Mouse (Mus musculus) T-helper 2 cell (primary cell): ENCODE results near the gene Mss51.

Experiments
- in situ Hi-C: fragments of 300-600 bp; cut with MboI, MseI; formaldehyde crosslinking; loops from one replicate; pipeline ENCODE4 v1.15.1; 2025; ENCODE audit warnings: high pct_unique_total_duplicates

Gene Mss51

GRCm38 (mm10) chr14:20496603-20497002, at the start of gene Mss51:
Mss51 (minus strand) TSS chr14:20496901.
- in situ Hi-C loops: no loop called here

GRCm38 (mm10) chr14:20546415-20546814, 49.7 kb upstream of the Mss51 start, which contains the start of gene Ppp3cb:
Ppp3cb (minus strand) TSS chr14:20546573.
- in situ Hi-C loops: no loop called here

GRCm38 (mm10) chr14:20545529-20546331, 49.0 kb upstream of the Mss51 start:
- in situ Hi-C loops: no loop called here

DNA sequence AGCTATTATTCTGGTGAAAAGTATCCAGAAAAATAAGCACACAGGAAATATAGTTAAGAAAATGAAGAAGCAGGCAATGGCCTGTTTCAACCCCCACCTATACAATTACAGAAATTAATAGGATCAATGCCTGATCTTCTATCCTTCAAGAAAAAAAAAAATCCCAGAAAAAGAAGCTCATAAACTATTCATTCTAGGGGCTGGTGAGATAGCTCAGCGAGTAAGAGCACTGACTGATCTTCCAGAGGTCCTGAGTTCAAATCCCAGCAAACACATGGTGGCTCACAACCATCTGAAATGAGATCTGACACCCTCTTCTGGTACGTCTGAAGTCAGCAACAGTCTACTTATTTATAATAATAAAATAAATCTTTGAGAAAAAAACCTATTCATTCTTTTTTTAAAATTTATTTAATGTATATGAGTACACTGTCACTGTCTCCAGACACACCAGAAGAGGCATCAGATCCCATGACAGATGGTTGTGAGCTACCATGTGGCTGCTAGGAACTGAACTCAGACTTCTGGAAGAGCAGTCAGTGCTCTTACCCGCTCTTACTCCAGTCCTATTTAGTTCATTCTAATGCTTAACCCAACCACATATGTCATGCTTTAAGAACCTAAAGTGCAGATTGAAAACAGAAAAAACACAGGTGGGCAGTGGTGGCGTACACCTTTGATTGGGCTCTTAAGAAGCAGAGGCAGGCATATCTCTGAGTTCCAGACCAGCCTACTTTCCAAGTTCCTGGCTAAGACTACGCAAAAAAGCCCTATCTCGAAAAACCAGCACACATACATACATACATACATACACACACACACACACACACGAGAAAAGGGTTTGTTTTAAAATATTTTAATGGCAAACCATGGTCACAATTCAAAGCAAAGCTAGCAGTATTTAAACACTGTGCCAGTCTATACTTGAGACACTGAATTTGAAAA, 48.0 kb upstream of the Mss51 start:
- in situ Hi-C loops: no loop called here

GRCm38 (mm10) chr14:20529643-20530042, 32.9 kb upstream of the Mss51 start:
- in situ Hi-C loops: no loop called here

DNA sequence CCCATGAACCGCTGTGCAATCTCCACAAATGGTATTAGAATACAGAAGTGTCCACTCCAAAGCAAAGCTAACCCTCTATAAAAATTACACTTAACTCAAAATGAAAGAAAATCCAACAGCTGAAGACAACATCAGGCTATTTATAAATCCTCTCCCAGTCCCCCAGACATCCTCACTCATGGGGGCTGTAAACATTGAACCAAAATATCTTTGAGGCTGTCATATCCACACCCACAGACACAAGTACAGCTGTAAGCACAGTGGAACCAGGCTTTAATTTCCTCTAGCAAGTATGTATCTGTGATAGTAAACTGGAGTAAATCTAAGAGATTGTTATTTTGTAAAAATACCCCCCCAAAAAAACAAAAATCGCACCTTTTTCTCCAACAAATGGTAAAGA, 23.5 kb upstream of the Mss51 start:
- in situ Hi-C loops: no loop called here

GRCm38 (mm10) chr14:20508424-20508823, 11.7 kb upstream of the Mss51 start:
- in situ Hi-C loops: no loop called here

DNA sequence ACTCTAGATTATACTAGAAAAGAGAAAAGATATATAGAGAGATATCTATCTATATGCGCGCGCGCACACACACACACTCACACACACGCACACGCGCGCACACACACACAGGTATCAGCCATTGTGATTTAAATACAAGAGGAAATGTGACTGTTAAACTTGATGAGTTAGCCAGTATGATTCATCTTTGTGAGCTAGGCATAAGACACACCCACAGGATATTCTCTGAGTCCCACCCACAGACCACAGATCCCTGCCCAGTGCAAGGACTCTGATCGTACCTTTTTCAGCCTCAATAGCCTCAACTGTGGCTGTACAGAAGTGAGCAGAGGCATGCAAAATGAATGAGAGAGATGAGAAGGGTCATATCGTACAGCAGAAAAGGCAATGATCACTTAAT, 6.3 kb upstream of the Mss51 start:
- in situ Hi-C loops: no loop called here

- in situ Hi-C loops: no loop called here
Measured at GRCm38 (mm10) chr14:20499982-20500381, 3.3 kb upstream of the Mss51 start.

DNA sequence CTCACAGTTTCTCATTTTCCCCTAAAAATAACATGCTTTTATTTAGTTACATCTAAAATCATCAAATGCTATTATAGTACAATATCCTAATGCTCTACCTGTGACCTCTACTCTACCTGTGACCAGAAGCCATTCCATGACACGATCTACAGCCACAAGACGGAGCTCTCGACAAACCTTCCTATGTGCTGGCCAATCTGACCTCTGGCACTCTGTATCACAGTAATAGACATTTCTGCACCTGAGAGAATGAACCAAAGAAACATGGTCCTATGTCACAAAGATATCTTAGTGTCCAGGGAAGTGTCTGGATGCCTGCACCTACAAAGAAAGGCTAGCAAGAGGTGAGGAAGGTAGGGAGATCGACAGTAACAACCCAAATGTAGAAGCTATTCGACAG, 10.7 kb downstream of the Mss51 start:
- in situ Hi-C loops: loop anchor here (10.0 kb wide), 1 partner anchor 169 kb away; the partner anchor contains the start of gene Myoz1

DNA sequence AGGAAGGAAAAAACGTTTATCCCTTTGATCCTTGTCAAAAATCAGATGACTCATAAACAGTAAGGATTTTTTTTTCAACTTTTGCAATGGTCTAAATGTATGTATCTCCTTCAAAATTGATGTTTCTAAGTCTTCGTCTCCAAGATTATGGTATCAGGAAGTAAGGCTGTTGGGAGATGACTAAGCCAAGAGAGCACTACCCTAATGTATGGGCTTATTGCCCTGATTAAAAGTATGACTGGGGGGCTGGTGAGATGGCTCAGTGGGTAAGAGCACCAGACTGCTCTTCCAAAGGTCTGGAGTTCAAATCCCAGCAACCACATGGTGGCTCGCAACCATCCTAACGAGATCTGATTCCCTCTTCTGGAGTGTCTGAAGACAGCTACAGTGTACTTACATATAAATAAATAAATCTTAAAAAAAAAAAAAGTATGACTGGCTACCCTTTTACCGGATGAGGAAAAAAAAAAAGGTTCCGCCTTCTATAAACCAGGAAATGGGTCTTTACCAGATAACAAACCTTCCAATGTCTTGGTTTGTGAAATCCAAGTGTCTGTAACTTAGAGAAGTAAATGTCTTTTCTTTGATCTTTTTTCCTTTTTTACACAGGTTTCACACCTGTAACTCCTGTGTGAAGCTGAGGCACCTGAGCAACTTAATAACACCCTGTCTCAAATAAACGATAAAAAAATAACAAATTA, 14.5 kb downstream of the Mss51 start:
- in situ Hi-C loops: loop anchor here (10.0 kb wide), 1 partner anchor 173 kb away; the partner anchor contains the start of gene Myoz1

- in situ Hi-C loops: loop anchor here (10.0 kb wide), 1 partner anchor 174 kb away; the partner anchor contains the start of gene Myoz1
Measured at GRCm38 (mm10) chr14:20481211-20481610, 15.5 kb downstream of the Mss51 start.

DNA sequence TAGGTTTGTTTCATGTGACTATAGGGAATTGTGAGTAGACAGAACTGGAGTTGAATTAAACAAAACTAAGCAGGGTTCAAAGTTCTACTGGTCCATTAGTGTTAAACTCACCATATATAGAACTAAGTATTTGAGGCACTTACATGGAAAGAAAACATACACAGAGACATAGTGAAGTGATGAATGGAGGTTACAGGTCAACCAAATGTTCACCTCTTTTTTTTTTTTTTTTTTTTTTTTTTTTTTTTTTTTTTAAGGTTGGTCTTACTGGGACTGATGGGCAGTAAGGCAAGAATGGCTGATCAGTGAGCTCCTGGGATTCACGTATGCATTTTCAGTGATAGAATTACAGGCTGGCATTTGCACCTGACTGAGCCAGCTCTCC, 16.5 kb downstream of the Mss51 start:
- in situ Hi-C loops: loop anchor here (10.0 kb wide), 1 partner anchor 175 kb away; the partner anchor contains the start of gene Myoz1

GRCm38 (mm10) chr14:20479291-20480194, 17.2 kb downstream of the Mss51 start, which contains the start of gene Anxa7:
Anxa7 (minus strand) TSS chr14:20480133.
- in situ Hi-C loops: loop anchor here (10.0 kb wide), 1 partner anchor 175 kb away; the partner anchor contains the start of gene Myoz1

- in situ Hi-C loops: no loop called here
Measured at GRCm38 (mm10) chr14:20478801-20479200, 17.9 kb downstream of the Mss51 start.

GRCm38 (mm10) chr14:20478385-20478784, 18.3 kb downstream of the Mss51 start:
- in situ Hi-C loops: no loop called here

GRCm38 (mm10) chr14:20477261-20478025, 19.3 kb downstream of the Mss51 start:
- in situ Hi-C loops: no loop called here

DNA sequence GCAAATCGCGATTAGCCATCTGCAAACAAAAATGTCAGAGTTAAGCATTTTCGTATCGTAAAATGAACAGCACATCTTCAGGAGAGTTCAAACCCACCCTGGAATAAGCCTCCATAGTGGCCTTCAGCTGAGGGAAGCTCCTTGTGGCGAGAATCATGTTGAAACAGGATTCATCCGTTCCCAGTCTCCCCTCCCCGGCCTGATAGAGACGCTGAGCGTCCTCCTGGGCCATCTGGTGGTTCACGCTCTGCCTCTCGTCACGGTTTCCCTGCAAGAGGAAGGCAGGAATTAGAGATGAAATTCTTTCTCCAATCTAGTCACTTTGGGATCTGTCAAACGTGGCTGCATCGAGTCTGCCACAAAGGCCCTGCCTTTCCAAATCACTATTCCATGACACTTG, 36.5 kb downstream of the Mss51 start:
- in situ Hi-C loops: no loop called here

DNA sequence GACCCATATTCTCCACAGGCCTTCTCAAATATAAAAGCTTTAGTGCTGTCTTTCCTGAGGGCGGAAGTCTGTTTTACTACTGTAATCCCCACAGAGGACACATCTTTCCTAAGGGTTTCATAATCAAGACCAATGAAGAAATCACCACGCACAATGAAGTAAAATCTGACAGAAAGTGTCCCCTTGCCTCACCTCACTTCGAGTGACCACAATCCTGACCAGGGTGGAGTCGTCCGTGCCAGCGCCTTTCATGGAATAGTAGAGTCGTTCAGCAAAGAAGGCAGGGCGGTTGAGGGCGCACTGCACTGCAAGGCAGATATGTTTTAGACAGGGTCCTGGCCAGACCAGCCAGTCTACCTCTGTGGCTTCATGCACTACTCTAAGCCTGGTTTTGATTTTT, 38.3 kb downstream of the Mss51 start:
- in situ Hi-C loops: no loop called here

GRCm38 (mm10) chr14:20452929-20453328, 43.8 kb downstream of the Mss51 start:
- in situ Hi-C loops: no loop called here
